Comparison of ENCODE assay signal across 9 mouse cellular contexts in genomic region chr1:165046637-165047036, GRCm38 (mm10).
DNase-seq lines count a peak whose midpoint lies in the region; ATAC-seq lines count a peak whose summit lies in the region.
"Had no signal": no experiment of that assay in that cellular context is flagged by ENCODE, and none has a peak within 500 bp of the region (broad histone marks: within the 10 kb centered on the region; RNA-seq: fewer than 3 reads in every experiment).

No protein-coding gene starts in this region.

- peak overlapping the region; percentile 60; the same call in 1 of the 2 replicates for H3K9ac ChIP-seq in hindbrain, embryonic 13.5 days
- H3K9ac ChIP-seq in liver, embryonic 16.5 days (ENCODE audit: low read depth, low read length): no peak overlapping the region
- H3K9ac ChIP-seq: liver, embryonic 15.5 days had no signal

- peak overlapping the region; percentile 88 for H3K27ac ChIP-seq in hindbrain, embryonic 13.5 days
- H3K27ac ChIP-seq in liver, embryonic 16.5 days (ENCODE audit: low read length): no peak overlapping the region
- H3K27ac ChIP-seq: liver, embryonic 15.5 days had no signal

- ATAC-seq in frontal cortex, adult (ENCODE audit: low TSS enrichment): peak; percentile 64
- peak; percentile 85 for ATAC-seq in hindbrain, embryonic 13.5 days (ENCODE audit: low FRiP score)
- ATAC-seq in liver, embryonic 16.5 days (ENCODE audit: low read depth): peak; percentile 27; the same call in 1 of the 2 replicates
- no peak for ATAC-seq in erythroid progenitor cell, adult 5-6 weeks (replicated peaks; ENCODE audit: low FRiP score, poor library complexity, severe bottlenecking)

- H3K27me3 ChIP-seq in hindbrain, embryonic 13.5 days: no peaks in the 10 kb centered on the region
- H3K27me3 ChIP-seq in liver, embryonic 16.5 days (ENCODE audit: control insufficient read depth, insufficient read depth, low read depth, low read length): no peaks in the 10 kb centered on the region
- H3K27me3 ChIP-seq: liver, embryonic 15.5 days had no signal

- H3K36me3 ChIP-seq in hindbrain, embryonic 13.5 days: no peaks in the 10 kb centered on the region
- no peaks in the 10 kb centered on the region for H3K36me3 ChIP-seq in liver, embryonic 16.5 days (ENCODE audit: control insufficient read depth, insufficient read depth)
- H3K36me3 ChIP-seq: liver, embryonic 15.5 days had no signal

- 0 out of 2 replicates have a peak overlapping the region, but pooled peaks have one; percentile 6 for H3K4me2 ChIP-seq in hindbrain, embryonic 13.5 days
- no peak overlapping the region for H3K4me2 ChIP-seq in liver, embryonic 16.5 days (ENCODE audit: low read depth, low read length)
- H3K4me2 ChIP-seq: liver, embryonic 15.5 days had no signal

- 12% methylated on average over 7 of the region's 7 CpGs for WGBS in hindbrain, embryonic 13.5 days
- WGBS in liver, embryonic 16.5 days (ENCODE audit: insufficient replicate concordance): 22% methylated on average over 7 of the region's 7 CpGs

- peaks cover 22% of the 10 kb centered on the region for H3K4me1 ChIP-seq in hindbrain, embryonic 13.5 days (replicated peaks)
- no peaks in the 10 kb centered on the region for H3K4me1 ChIP-seq in liver, embryonic 16.5 days (ENCODE audit: control insufficient read depth, low read depth, low read length)
- H3K4me1 ChIP-seq: liver, embryonic 15.5 days had no signal

- H3K4me3 ChIP-seq in hindbrain, embryonic 13.5 days: no peak overlapping the region
- no peak overlapping the region for H3K4me3 ChIP-seq in liver, embryonic 16.5 days (ENCODE audit: low read depth, low read length)
- H3K4me3 ChIP-seq: liver, embryonic 15.5 days had no signal

- DNase-seq in frontal cortex, postnatal 25 days (ENCODE audit: low spot score in 2 of 2): no peak
- peak; percentile 34 to 50 for DNase-seq in cerebellum, postnatal 14 days
- DNase-seq in gastrocnemius, adult 18-20 months (ENCODE audit: low spot score): peak; percentile 3
- DNase-seq in retina, embryonic 14.5 days (ENCODE audit: low spot score): peak; percentile 12

- H3K9me3 ChIP-seq in hindbrain, embryonic 13.5 days: no peaks in the 10 kb centered on the region
- H3K9me3 ChIP-seq in liver, embryonic 16.5 days (replicated peaks; ENCODE audit: control insufficient read depth, low read length): no peaks in the 10 kb centered on the region
- H3K9me3 ChIP-seq: liver, embryonic 15.5 days had no signal

Comparison
In these comparisons a context has a peak if more than half of its experiments do, and no peak if none do; other contexts are left out.
1. DNase-seq: peak in cerebellum, postnatal 14 days (2 of 2), gastrocnemius, adult 18-20 months (single experiment) and retina, embryonic 14.5 days (single experiment); none in frontal cortex, postnatal 25 days (0 of 2).